Mouse (Mus musculus) lung, adult 18-20 months (tissue): Measurements from ENCODE around the gene Psmb9.

Experiments used
- DNase-seq, 2 experiments: peaks; one replicate each; pipeline ENCODE4 v3.0.0; 2022; ENCODE audit warnings: mixed read lengths in 2 of 2

The Psmb9 gene

DNA sequence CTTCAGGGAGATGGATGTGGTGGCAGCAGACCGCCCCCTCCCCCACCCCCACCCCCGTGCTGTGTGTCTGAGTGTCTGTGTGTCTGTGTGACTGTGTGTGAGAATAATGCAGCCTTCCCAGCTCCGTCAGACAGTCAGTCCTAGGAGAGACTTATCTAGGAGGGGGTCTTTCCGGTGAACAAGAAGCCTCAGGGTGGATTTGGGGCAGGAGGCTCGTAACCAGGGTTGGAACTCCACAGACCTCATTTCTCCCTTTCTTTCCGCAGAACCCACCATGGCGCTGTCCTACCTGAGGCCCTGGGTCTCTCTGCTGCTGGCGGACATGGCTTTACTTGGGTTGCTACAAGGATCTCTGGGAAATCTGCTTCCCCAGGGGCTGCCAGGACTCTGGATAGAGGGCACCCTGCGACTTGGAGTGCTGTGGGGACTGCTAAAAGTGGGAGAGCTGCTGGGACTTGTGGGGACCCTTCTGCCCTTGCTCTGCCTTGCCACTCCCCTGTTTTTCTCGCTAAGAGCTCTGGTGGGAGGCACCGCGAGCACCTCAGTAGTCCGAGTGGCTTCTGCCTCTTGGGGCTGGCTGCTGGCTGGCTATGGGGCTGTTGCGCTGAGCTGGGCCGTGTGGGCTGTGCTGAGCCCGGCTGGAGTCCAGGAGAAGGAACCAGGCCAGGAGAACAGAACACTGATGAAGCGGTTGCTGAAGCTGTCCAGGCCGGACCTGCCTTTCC, 17.6 kb upstream of the Psmb9 start:
- DNase-seq = peak in 1 of 2 experiments; percentile 55

- DNase-seq = peak; percentile 90 to 92
Observed at GRCm38 (mm10) chr17:34204303-34205010, 16.9 kb upstream of the Psmb9 start.

GRCm38 (mm10) chr17:34203444-34203843, 15.9 kb upstream of the Psmb9 start, which contains the start of gene Tap2:
Gene Tap2 (plus strand): TSS chr17:34203527.
- no peak for DNase-seq

DNA sequence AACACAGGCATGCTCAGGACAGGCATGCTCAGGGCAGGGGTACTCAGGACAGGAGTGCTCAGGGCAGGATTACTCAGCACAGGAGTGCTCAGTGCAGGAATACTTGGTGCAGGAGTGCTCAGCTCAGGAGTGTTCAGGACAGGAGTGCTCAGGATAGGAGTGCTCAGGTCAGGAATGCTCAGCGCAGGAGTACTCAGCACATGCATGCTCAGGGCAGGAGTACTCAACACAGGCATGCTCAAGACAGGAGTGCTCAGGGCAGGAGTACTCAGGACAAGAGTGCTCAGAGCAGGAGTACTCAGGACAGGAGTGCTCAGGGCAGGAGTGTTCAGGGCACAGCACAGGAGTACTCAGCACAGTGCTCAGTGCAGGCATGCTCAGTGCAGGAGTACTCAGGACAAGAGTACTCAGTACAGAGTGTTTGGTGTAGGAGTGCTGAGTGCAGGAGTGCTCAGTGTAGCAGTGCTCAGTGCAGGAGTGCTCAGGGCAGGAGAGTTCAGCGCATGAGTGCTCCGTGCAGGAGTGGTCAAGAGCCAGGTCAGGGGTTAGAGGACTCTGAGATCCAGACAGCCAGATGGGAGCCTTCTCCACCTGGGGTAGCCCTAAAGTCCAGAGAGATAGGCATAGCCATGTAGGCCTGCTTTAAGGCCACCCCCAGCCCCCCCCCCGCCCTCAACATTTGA, 15.3 kb upstream of the Psmb9 start:
- no peak for DNase-seq

GRCm38 (mm10) chr17:34201506-34202055, 14.0 kb upstream of the Psmb9 start:
- no peak for DNase-seq

- DNase-seq = no peak
Observed at GRCm38 (mm10) chr17:34200772-34201505, 13.4 kb upstream of the Psmb9 start.

DNA sequence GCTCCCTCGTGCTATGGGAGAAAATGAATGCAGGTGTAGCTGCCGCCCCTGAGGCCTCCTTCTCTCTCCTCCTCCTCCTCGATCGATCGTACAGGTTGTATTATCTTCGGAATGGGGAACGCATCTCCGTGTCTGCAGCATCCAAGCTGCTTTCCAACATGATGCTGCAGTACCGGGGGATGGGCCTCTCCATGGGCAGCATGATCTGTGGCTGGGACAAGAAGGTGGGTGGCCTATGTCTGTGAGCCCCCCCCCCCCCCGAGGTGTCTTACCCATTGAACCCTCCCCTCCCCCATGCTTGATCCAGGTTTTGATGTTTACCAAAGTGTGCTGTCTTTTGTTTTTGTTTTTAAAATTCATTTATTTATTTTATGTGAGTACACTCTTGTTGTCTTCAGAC, 12.5 kb upstream of the Psmb9 start:
- no peak for DNase-seq

DNA sequence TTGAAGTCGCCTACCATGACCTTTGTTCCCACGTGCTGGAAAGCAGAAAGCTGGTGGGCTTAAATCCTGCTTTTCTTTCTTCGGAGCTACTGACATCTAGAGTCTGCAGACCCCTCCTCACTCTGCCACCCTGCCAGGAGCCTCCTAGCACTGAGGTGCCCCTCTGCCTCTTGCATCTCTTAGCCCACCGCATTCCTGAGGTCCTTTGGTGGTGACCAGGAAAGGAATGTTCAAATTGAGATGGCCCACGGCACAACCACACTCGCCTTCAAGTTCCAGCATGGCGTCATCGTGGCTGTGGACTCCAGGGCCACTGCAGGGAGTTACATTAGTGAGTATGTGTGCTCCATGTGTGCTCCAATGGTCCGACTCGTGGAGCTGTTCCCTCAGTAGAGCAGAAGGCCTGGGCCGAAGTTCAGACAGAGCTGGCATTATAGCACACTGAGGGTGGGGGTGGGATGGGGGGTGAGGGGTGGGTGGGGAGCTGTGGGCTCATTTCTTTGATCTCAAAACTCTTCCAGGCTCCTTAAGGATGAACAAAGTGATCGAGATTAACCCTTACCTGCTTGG, 11.6 kb upstream of the Psmb9 start:
- no peak for DNase-seq

GRCm38 (mm10) chr17:34198521-34198912, 11.0 kb upstream of the Psmb9 start:
- DNase-seq = no peak

GRCm38 (mm10) chr17:34197904-34198520, 10.4 kb upstream of the Psmb9 start:
- peak; percentile 80 to 83 for DNase-seq

DNA sequence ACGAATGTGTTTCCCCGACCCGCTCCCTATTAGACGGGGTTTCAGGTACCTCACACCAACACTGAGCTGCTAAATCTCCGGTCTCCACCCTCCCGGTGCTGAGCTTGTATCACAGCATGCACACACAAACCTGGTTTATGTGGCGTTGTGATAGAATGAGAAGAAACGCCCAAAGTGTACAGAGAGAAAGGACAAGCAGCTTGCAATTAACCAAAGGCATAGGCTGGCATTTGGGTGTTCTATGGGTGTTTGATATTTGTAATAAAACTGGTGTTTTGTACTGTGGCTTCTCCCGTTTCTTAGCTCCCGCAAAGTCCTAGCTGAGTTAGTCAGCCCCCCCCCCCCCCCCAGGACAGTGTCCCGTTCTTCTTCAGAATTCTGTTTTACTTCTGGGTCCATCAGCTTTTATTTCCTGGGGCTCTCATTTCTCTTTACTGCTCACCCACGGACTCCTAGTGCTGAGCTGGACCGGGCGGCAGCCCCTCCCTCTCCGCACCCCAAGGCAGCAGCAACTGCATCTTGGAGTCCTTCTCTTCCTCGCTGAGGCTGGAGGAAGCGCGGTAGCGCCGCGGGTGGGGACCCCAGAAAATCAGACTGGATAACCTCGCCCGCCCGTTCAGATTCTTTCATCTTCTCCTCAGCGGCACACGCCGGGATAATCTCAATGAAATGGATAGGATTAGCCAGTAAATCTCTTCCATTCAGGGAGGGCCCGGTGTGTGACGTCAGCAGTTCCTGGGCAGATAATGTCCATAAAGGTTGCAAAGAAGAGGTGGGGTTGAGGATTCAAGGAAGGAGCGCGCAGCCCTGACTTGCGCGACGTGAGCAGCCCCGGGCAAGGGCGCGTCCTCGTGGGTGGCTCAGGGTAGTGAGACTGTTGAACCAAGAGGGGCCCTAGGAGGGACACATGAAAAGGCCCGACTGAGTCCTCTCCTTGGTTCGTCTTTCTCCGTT, 9.7 kb upstream of the Psmb9 start, which contains the start of gene Psmb8:
Gene Psmb8, plus strand, starts transcription at position 781 of the 954 bp plus-strand sequence.
- DNase-seq = peak; percentile 97

GRCm38 (mm10) chr17:34196491-34196890, 8.9 kb upstream of the Psmb9 start:
- DNase-seq = no peak

DNA sequence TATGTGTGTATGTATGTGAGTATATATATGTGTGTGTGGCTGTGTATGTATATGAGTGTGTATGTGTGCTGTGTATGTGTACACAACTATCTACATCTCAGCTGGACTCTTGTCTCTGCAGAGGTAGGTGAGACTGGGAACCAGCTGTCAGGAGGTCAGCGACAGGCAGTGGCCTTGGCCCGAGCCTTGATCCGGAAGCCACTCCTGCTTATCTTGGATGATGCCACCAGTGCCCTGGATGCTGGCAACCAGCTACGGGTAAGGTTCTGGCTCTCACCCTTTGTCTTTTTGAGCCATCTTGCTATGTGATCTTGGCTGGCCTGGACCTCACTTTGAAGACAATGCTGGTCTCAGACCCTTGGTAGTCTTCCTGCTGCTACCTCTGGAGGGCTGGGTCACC, 7.2 kb upstream of the Psmb9 start:
- DNase-seq = no peak

GRCm38 (mm10) chr17:34193468-34193867, 5.9 kb upstream of the Psmb9 start:
- no peak for DNase-seq

DNA sequence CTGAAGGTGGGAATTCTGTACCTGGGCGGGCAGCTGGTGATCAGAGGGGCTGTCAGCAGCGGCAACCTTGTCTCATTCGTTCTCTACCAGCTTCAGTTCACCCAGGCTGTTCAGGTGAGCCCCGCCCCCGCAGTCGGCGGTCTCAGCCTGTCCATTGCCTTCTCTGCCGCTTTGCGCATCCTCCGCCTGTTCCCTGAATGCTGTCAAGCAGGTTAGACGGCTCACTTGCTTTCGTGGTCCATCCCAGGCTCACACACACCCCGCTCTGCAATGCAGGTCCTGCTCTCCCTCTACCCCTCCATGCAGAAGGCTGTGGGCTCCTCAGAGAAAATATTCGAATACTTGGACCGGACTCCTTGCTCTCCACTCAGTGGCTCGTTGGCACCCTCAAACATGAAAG, 5.3 kb upstream of the Psmb9 start:
- DNase-seq = no peak

- DNase-seq = no peak
Observed at GRCm38 (mm10) chr17:34188986-34189385, 1.4 kb upstream of the Psmb9 start.

GRCm38 (mm10) chr17:34188010-34188409, 446 bp upstream of the Psmb9 start:
- DNase-seq = no peak

GRCm38 (mm10) chr17:34186885-34187260, 691 bp downstream of the Psmb9 start:
- no peak for DNase-seq

DNA sequence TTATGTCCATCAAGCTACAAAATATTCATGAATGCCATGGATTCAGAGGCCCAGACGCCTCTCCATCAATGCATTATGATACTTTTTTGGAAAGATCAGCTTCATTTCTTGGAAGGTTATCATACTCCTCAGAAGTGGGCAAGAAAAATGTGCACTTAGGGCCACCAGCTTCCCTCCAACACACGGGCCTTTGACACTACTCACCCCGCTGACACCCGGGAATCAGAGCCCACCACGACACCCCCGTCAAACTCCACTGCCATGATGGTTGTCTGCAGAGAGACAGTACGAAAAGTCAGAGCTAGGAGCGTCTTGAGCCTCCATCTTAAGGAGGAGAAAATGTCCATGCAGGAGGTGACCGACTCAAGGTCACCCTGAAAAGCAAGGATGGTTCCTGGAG, 2.0 kb downstream of the Psmb9 start:
- no peak for DNase-seq

DNA sequence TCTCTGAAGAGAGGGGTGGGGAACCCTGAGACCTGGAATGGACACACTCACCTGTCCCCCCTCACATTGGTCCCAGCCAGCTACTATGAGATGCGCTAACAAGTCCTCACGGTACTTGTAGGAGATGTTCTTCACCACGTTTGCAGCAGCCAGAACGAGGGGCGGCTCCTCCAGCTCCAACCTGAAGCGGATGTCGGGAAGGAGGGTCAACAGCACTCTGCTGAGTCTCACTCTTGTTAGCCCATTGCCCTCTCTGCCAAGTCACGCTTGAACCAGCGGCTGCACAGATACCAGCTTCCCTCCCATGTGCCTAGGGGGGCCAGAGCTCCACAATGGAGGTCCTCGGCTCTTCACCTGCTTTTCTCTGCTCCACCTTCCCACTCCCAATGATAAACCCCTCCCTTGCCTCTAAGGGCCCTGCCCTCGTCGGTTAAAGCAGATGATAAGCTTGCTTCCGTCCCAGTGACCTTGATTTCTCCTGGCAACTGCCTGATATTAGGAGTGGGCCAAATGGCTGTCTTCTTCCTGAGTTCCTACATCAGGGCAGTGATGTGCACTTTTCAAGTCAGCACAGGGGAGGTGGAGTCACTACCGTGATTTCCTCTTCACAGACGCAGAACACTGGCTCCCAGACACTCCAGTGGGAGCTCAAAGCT, 3.9 kb downstream of the Psmb9 start:
- no peak for DNase-seq
